Mouse (Mus musculus) midbrain, embryonic 10.5 days (tissue): ENCODE measurements around the gene Krt81. TPM values are rescaled to one million over a fixed set of nuclear protein-coding genes. Genes with fewer than 3 reads are reported as not detected.
A peak's percentile ranks its signal among the peaks of the same experiment; 100 is the strongest.

Experiments
- DNase-seq: peaks from one replicate; pipeline ENCODE4 v3.0.0-alpha.2; 2017; ENCODE audit warnings: low spot score
- H3K27ac ChIP-seq: fragments of 300-500 bp; sonication (generic); replicated peaks from 2 replicates; pipeline ENCODE4 v1.5.1; 2016; ENCODE audit warnings: mild to moderate bottlenecking
- H3K27me3 ChIP-seq: fragments of 300-500 bp; sonication (generic); 2 replicates; pipeline ENCODE4 v1.6.1; 2016; ENCODE audit warnings: low read depth, mild to moderate bottlenecking; ENCODE audit not compliant: poor library complexity, severe bottlenecking
- H3K36me3 ChIP-seq: fragments of 300-500 bp; sonication (generic); 2 replicates; pipeline ENCODE4 v1.6.1; 2016; ENCODE audit warnings: mild to moderate bottlenecking, moderate library complexity
- H3K4me1 ChIP-seq: fragments of 300-500 bp; sonication (generic); 2 replicates; pipeline ENCODE4 v1.6.1; 2016
- H3K4me3 ChIP-seq: fragments of 300-500 bp; sonication (generic); 2 replicates; pipeline ENCODE4 v1.5.1; 2016; ENCODE audit warnings: mild to moderate bottlenecking, moderate library complexity
- H3K9me3 ChIP-seq: fragments of 300-500 bp; sonication (generic); replicated peaks from 2 replicates; pipeline ENCODE4 v1.6.1; 2016; ENCODE audit warnings: mild to moderate bottlenecking
- WGBS: fragments of 180-500 bp; shearing (Covaris S2); methylation state at CpG from one replicate; pipeline ENCODE4 v1.1.7; 2016; 5-methylcytosine and 5-hydroxymethylcytosine counted together
- polyA plus RNA-seq: library from polyadenylated mRNA; unstranded; fragments of >200 nt; fragmentation: Nextera tagmentation; extraction: Ambion mirVana; gene quantifications from 2 replicates; pipeline ENCODE4 v1.2.1, GENCODE M21; 2016

Gene Krt81
- polyA plus RNA-seq, 1 experiment from 2014 or later = not detected

DNA sequence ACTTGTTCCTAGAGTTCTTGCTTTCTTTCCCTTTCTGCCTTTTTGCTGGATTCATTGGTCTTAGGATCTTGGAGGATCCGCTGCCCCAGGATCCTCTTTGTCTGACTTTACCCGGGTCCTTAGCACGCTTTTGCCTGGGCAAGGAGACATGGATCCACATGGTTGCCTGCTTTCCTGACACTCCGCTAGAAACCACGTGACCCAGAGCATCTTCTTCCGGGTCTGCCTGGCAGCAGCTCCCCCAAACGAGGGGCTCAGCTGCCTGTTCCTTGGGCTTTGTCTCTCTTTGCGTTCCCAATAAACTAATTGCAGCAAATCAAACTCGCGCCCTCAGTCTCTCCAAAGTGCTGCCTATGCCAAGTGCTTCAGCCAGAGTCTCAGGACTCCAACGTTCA lies 16.1 kb upstream of the Krt81 start:
- DNase-seq = peak; percentile 43
- 41% methylated on average over 11 of the region's 11 CpGs for WGBS
- peak overlapping the region; percentile 73 for H3K27ac ChIP-seq

DNA sequence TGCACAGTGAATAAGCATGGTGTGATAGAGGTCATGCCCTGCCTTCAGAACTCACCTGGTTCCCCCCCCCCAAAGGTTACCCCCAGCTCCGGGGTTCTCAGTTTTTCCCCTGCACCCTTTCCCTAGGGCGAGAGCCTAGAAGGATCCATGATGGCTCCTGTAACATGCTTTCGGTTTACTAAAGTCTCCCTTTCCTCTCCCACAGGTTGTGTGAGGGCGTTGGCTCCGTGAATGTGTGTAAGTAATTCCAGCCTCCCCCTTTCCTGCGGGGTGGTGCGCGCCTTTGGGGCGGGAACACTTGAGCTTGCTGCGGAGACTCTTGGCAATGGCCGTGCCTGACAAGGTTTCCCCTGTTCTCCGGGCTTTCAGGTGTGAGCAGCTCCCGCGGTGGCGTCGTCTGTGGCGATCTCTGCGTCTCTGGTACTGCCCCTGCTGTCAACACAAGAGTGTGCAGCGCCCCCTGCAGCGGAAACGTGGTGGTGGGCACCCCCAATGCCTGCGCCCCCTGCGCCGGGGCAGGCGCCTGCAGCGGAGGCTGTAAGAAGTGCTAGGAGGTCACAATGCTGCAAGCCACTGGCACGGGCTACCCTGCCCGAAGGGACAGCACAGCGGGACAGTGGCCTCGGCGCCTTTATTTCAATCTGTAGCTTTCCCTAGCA lies 15.6 kb upstream of the Krt81 start:
- H3K4me3 ChIP-seq = peak overlapping the region; percentile 52
- no peaks in the 10 kb centered on the region for H3K36me3 ChIP-seq
- H3K27ac ChIP-seq = peak overlapping the region; percentile 73
- DNase-seq = peak; percentile 75
- 11% methylated on average over 31 of the region's 31 CpGs for WGBS
- peaks cover 12% of the 10 kb centered on the region for H3K4me1 ChIP-seq
- no peaks in the 10 kb centered on the region for H3K9me3 ChIP-seq
- peaks cover 38% of the 10 kb centered on the region for H3K27me3 ChIP-seq

More for the DNA sequence above, 16.1 kb upstream of the Krt81 start:
- H3K36me3 ChIP-seq = no peaks in the 10 kb centered on the region
- peak overlapping the region; percentile 52 for H3K4me3 ChIP-seq
- H3K27me3 ChIP-seq = peaks cover 38% of the 10 kb centered on the region
- H3K9me3 ChIP-seq = no peaks in the 10 kb centered on the region
- peaks cover 12% of the 10 kb centered on the region for H3K4me1 ChIP-seq

DNA sequence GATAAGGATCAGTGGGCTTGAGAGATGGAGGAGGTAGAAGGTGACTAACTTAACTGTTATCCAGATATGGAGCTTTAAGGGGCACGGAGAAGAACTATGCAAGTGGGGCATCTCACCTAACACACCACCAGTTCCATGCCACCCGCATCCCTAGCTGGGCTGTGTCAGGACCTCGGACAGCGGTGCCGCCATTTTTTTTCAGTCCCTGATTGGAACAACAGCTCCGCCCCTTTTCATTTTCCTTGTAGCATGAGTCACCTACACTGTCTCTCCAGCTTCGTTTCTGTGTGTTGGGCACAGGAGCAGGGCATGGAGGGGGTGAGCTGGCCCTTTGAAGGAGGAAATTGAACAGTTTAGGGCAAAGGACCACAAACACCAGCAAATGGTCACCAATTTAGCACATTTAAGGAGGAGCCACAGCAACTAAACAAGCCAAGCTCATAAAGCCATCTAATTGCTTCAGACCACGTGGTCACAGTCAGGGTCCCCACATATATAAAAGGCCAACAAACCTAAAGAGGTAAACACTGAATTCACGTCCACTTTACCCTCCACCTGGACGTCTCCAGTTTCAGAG lies 9.5 kb upstream of the Krt81 start, which contains the start of gene Krt86:
Gene Krt86 (plus strand): TSS at position 527 of the 577 bp plus-strand sequence.
- Histone ChIP-seq H3K36me3 (no peaks in the 10 kb centered on the region), H3K4me1 (no peaks in the 10 kb centered on the region), H3K4me3 (no peak within 1 kb of the TSS), H3K27ac (no peak within 1 kb of the TSS), H3K27me3 (peaks cover 8% of the 10 kb centered on the region), H3K9me3 (no peaks in the 10 kb centered on the region)
- DNase-seq = no peak
- 40% methylated on average over 10 of the region's 10 CpGs for WGBS

DNA sequence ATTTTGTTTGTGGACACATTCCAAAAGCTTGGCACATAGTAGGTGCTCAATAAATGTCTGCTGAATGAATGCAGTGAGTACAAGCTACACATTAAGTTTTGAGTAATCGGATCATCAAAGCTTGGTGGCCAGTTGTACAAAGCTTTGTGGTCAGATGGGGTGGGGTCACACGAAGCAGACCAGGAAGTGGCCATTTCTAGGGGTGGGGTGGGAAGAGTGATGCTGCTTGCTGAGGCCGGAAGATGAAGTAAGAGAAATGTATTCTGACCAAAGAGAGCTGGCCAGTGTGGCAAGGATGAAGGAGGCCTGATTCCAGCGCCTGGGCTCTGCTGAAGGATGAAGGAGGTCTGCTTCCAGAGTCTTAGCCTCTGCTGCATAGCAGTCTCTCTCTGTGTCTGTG lies 5.5 kb upstream of the Krt81 start:
- Histone ChIP-seq H3K36me3 (no peaks in the 10 kb centered on the region), H3K9me3 (no peaks in the 10 kb centered on the region), H3K27me3 (no peaks in the 10 kb centered on the region), H3K4me1 (no peaks in the 10 kb centered on the region), H3K4me3 (no peak overlapping the region), H3K27ac (no peak overlapping the region)
- WGBS = 87% methylated on average over 4 of the region's 4 CpGs
- no peak for DNase-seq

DNA sequence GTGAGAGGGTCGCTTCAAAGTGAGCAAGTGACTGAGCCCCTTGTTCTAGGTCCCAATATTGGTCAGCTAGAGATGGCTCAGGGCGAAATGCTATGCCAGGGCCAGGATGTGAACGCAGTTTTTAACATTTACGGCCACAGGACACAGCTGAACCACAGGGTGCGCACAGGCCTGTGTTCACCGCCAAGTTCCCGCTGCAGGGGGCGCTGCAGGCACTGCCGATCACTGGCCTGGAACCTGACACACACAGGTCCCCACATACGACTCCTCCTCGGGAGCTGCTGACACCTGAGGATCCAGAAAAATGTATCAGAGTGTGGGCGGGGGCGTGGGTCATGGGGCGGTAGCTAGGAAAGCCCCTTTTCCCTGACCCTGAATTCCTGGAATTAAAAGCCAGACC lies 4.3 kb downstream of the Krt81 start:
- WGBS = 78% methylated on average over 14 of the region's 14 CpGs
- Histone ChIP-seq H3K9me3 (peaks cover 7% of the 10 kb centered on the region; the same call in 1 of the 2 replicates), H3K27me3 (no peaks in the 10 kb centered on the region), H3K27ac (no peak overlapping the region), H3K36me3 (no peaks in the 10 kb centered on the region), H3K4me3 (no peak overlapping the region), H3K4me1 (peaks cover 11% of the 10 kb centered on the region)
- no peak for DNase-seq

DNA sequence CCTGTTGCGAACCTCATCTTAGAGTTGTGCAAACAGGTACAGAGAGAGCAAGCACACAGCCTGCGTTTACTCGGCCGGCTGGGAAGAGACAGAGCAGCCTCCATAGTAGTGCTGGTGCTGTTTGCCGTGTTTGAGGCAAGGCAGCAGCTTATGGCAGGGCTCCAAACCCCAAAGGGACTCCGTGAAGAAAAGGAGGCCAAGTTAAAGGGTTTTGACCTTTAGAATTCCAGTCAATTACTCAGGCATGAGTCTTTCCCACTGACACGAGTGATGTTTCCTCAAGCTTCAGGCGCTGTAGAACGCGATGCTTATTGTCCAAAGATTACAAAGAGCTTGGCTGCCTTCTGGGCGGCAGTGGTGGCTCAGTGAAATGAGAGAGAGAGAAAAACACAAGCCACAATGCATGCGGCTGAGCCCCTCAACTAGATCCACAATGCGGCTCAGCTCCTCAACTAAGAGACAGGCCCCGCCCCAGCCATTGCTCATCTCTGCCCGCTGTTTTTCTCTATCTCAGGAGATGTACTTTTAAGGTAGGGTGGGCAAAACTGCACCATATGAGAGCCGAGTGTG lies 5.1 kb downstream of the Krt81 start:
- 55% methylated on average over 16 of the region's 16 CpGs for WGBS
- Histone ChIP-seq H3K9me3 (peaks cover 7% of the 10 kb centered on the region; the same call in 1 of the 2 replicates), H3K4me3 (no peak overlapping the region), H3K27ac (peak overlapping the region; percentile 39; the same call in 1 of the 2 replicates), H3K27me3 (no peaks in the 10 kb centered on the region), H3K4me1 (peaks cover 12% of the 10 kb centered on the region), H3K36me3 (no peaks in the 10 kb centered on the region)
- DNase-seq = no peak

DNA sequence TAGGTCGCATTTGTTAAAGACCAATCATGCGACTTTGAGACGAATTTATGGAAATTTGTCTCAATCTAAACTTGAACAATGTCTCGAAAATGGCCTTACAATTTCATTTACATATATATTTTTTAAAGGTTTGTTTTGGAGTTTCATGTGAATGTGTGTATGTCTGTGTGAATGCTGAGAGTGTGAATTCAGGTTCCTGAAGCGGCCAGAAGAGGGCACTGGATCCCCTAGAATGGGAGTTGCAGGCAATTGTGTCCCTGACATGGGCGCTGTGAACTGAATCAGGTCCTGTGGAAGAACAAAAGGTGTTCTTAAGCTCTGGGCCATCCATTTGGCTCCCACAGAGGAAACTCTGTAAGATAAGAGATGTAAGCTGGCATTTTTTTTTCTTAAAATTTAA lies 7.7 kb downstream of the Krt81 start:
- Histone ChIP-seq H3K36me3 (no peaks in the 10 kb centered on the region), H3K27ac (no peak overlapping the region), H3K9me3 (peaks cover 7% of the 10 kb centered on the region; the same call in 1 of the 2 replicates), H3K4me3 (no peak overlapping the region), H3K27me3 (no peaks in the 10 kb centered on the region), H3K4me1 (peaks cover 19% of the 10 kb centered on the region)
- DNase-seq = no peak
- 85% methylated on average over 6 of the region's 6 CpGs for WGBS

DNA sequence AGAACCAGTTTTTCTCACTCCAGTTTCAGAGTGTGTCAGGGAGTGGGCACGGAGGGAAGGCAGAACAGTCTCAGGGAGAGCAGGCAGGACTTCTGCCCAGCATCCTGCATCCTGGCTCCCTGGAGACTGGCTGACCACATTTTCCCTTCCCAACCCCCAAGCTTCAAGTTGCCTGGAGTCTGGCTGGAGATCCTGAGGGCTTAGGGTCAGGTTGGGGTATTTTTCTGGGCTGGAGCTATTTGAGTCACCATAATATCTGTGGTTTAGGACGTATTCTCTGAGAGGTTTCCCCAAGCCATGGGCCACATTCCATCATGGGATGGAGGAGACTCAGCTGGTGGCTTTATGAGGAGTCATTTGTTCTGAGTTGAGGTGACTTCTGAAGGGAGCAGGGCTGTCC lies 8.3 kb downstream of the Krt81 start:
- 89% methylated on average over 2 of the region's 2 CpGs for WGBS
- no peak for DNase-seq
- peaks cover 7% of the 10 kb centered on the region; the same call in 1 of the 2 replicates for H3K9me3 ChIP-seq
- H3K4me3 ChIP-seq = no peak overlapping the region
- peaks cover 19% of the 10 kb centered on the region for H3K4me1 ChIP-seq
- H3K27me3 ChIP-seq = no peaks in the 10 kb centered on the region
- H3K36me3 ChIP-seq = no peaks in the 10 kb centered on the region
- H3K27ac ChIP-seq = no peak overlapping the region

DNA sequence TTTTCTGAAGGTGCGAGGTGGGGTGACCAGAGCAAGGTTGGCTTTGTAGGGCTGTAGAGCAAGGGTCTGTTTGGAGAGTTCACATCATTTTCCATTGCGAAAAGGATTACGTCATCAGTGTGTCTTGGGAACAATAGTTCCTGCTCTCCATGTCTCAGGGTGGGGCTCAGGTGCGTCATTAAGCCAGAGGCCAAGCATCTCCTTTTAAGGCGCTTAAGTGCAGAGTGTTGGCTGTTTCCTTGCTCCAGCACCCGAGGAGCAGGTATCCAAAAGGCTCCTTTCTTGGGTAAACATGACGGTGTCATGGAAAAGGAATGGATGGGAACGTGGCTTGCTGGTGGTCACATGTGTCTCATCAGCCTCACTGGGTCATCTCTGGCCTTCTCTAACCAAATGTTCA lies 8.8 kb downstream of the Krt81 start:
- whole genome bisulfite sequencing = 89% methylated on average over 8 of the region's 8 CpGs
- H3K27me3 ChIP-seq = no peaks in the 10 kb centered on the region

DNA sequence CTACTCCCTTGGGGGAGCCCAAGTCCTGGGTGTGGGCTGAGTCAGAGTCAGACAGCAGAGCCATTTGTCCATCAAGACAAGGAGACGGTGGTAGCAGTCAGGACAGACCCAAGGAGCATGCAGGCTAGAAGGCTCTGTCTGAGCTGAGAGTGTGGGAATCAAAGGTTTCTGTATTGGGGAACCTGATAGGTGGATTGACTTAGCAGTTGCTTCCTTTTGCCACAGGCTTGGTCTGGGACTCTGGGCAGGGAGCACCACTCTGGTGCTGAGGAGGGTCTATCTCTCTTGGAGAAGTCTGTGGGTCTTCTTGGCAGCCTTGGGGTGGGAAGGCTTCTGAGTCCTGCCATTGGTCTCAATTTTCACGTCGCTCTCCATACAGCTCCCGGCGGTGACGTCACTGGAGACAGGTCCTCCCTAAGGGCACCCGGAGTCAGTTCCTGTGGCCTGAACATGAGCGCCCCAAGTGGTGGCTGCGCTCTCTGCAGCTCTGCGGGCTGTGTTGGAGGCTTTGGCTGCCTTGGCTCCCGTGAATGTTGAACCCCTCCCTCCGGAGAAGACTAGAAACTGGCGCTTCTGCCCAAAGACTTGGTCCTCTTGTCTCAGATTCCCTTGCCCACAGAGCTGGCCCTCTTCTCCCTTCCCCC lies 10.3 kb downstream of the Krt81 start:
- Histone ChIP-seq H3K27ac (no peak overlapping the region), H3K4me3 (peak overlapping the region; percentile 32), H3K36me3 (no peaks in the 10 kb centered on the region), H3K9me3 (peaks cover 7% of the 10 kb centered on the region; the same call in 1 of the 2 replicates), H3K27me3 (no peaks in the 10 kb centered on the region), H3K4me1 (peaks cover 9% of the 10 kb centered on the region)
- 6% methylated on average over 13 of the region's 13 CpGs for WGBS
- peak; percentile 81 for DNase-seq

More for the DNA sequence above, 8.8 kb downstream of the Krt81 start:
- no peak for DNase-seq
- peaks cover 7% of the 10 kb centered on the region; the same call in 1 of the 2 replicates for H3K9me3 ChIP-seq
- H3K36me3 ChIP-seq = no peaks in the 10 kb centered on the region
- H3K4me3 ChIP-seq = no peak overlapping the region
- peaks cover 19% of the 10 kb centered on the region for H3K4me1 ChIP-seq
- no peak overlapping the region for H3K27ac ChIP-seq

DNA sequence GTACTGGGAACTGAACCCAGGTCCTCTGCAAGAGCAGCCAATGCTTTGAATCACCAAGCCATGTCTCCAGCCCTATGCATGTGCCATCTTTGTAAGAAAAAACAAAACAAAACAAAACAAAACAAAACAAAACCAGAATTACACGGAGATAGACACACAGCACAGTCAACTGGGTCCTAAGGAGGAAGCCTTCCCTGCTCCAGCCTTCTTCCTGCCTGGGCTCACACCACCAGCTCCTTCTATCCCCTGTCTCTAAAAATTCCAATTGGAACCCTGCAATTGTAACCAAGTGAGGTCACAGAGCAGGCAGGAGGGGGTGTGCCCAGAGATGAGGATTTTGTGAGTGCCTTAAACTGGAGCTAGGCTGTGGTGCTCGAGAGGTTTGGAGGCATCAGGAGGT lies 16.1 kb downstream of the Krt81 start, which contains the start of gene Krt88:
Gene Krt88 (plus strand): TSS at position 301 of the 400 bp plus-strand sequence.
- Histone ChIP-seq H3K27me3 (no peaks in the 10 kb centered on the region), H3K4me3 (no peak within 1 kb of the TSS), H3K27ac (no peak within 1 kb of the TSS), H3K9me3 (no peaks in the 10 kb centered on the region), H3K4me1 (no peaks in the 10 kb centered on the region), H3K36me3 (no peaks in the 10 kb centered on the region)
- 74% methylated on average over 2 of the region's 2 CpGs for WGBS
- DNase-seq = no peak

DNA sequence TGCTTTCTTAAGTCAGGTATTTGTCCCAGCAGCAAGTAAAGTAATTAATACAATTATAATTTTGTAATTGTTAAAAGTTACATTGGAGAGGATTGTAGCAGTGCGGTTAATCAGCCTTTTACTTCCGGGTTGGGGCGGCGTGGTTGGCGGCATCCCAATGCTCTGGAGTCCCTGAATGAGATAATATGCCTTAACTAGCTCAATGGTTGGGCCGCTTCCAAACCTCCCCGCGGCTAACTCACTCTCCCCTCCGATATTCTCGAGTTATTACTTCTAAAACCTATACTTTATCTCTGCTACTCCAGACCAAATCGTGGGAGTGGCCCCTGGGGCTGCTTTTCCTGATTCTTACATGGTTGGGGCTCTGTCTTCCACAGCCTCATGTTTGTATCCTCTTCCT lies 17.0 kb downstream of the Krt81 start:
- Histone ChIP-seq H3K4me1 (no peaks in the 10 kb centered on the region), H3K9me3 (no peaks in the 10 kb centered on the region), H3K27me3 (no peaks in the 10 kb centered on the region), H3K36me3 (no peaks in the 10 kb centered on the region), H3K4me3 (no peak overlapping the region), H3K27ac (no peak overlapping the region)
- DNase-seq = no peak
- WGBS = 81% methylated on average over 11 of the region's 11 CpGs
